Mouse (Mus musculus): Measurements from ENCODE around the gene Prune2.

- TF ChIP-seq POLR2A (IDR thresholded peaks at IDR 0.05; ENCODE audit: control insufficient read depth, extremely low read depth, insufficient read depth, low read length, poor library complexity) (no peak), CTCF (IDR thresholded peaks at IDR 0.05; ENCODE audit: borderline replicate concordance, control insufficient read depth, extremely low read depth, insufficient read depth, low read length, poor library complexity) (no peak)
These were observed 3.1 kb downstream of the Prune2 start for GRCm38 (mm10) chr19:16959051-16959450.

All from thymus, adult 2 months (tissue).